Mouse (Mus musculus): ENCODE results near the gene Fam92b.

Fam92b gene

DNA sequence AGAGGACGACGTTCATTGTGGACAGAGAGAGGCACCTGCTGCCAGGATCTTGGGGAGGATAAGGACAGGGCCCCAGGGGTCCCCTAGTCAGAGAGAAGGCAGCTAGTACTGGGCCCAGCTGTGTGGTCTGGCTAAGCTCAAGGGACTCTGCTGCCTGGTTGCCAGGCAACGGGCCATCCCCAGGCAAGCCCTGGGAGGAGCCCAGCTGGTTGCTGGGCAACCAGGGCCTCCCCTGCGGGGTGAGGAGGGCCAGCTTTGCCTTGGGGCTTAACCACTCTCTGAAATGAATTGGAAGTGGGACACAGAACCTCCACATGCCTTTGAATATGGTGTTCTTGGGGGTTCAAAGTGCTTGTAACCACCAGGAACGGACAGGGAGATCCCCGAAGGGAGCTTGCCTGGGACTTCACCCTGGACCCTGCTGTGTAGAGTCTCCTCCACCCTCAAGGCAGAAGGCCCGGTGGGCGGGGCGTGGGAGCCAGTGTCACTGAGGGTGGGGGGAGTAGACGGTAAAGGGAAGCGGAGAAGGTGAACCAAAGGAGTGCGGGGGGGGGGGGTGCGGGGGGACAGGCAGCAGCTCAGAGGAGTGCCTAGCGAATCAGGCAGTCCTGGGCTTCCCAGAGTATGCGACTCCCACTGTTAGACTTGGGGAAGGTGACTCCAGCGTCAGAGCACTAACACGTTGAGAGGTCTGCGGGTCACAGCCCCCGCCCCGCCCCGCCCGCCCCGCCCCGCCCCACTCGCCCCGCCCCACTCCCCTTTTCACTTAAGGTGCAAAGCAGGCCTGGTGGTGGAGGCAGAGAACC is at the start of gene Fam92b:
Gene Fam92b (minus strand): TSS at position 149 of the 806 bp plus-strand sequence.
- DNase-seq (ENCODE audit: low spot score) = peak; percentile 46

DNA sequence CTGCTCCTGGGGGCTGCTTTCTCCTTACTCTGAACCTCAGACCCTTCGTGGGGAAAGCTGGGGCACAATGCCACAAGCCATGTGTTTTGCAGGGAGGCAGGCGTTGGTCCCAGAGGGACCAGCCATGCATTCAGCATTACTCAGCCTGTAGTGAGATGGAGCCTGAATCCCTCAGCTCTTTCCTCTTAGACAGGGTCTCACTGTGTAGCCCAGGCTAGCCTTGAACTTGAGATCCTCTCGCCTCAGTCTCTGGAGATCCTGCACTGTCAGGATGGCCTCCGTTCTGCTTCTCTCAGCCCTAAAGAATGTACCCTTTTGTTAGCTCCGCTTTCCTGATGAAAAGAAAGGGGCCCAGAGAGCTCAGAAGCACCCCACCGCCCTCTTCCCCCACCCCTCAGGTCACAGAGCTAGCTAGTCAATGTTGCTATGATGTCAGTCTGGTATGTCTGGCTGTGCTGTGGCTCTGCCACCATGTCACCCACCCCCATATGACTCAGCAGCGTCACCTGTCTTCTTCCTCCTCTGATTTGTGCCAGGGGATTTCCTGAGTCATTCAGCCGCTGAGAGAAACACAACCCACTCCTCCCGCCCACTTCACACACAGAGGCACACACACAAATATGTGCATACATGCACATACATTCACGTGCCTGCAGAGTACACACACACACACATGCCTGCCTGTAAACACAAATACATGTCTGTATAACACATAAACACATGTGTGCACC is 48.3 kb upstream of the Fam92b start:
- no peak for DNase-seq (ENCODE audit: low spot score)

DNA sequence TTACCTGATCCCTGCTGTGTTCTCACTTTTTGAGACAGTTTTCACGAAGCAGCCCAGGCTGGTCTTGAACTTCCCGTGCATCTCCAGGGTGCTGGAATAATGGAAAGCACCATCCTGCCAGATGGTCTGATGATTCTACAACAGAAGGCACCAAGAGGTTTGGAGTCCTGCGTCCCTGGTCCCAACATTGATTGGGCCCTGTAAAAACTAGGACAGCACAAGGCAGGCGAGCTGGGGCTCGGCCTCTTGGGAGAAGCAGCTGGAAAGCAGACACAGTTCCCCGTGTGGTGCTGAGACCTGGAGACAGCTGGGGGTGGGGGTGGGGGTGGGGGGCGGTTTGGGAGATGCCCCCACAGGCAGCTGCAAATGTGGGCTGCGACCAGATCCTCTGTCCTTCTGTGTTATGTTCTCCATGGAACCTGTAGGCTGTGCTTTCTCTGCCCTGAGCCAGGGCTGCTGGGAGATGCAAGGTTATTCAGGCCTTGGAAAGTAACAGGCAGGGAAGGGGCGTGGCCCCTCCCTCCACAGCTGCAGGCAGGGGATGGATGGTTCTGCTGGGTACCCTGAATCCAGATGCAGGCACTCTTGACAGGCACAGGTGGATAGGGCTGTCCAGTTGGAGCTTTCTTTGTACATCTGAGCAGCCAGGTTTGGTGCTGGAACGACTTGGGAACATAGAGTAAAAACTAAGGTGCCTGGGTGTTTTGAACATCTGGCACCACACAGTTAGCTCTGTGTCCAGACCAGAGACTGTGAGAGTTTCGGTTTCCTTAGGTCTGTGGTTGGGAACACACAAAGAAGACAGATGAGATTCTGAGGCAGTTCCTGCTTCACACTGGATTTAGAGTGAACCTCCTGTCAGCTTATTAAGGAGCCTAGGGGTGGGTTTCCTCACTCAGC is 47.5 kb upstream of the Fam92b start:
- DNase-seq (ENCODE audit: low spot score) = no peak

DNA sequence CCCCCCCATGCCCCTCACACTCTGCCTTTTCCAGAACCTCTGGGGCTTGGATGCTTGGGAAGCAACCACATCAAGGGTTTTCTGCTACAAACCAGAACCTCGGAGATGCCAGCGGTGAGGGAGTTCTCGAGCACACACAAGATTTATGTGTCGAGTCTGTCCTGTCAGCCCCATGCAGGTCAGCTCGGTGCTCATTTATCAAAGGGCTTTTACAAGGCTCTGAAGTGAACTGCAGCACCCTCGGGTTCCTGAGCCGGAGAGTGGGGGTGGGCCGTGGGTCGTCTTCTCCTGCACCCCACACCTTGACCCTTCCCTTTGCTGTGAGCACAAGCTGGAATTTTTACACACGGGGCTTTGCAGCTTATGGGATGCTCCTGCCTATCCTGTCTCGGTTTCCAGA is 45.3 kb upstream of the Fam92b start:
- no peak for DNase-seq (ENCODE audit: low spot score)

DNA sequence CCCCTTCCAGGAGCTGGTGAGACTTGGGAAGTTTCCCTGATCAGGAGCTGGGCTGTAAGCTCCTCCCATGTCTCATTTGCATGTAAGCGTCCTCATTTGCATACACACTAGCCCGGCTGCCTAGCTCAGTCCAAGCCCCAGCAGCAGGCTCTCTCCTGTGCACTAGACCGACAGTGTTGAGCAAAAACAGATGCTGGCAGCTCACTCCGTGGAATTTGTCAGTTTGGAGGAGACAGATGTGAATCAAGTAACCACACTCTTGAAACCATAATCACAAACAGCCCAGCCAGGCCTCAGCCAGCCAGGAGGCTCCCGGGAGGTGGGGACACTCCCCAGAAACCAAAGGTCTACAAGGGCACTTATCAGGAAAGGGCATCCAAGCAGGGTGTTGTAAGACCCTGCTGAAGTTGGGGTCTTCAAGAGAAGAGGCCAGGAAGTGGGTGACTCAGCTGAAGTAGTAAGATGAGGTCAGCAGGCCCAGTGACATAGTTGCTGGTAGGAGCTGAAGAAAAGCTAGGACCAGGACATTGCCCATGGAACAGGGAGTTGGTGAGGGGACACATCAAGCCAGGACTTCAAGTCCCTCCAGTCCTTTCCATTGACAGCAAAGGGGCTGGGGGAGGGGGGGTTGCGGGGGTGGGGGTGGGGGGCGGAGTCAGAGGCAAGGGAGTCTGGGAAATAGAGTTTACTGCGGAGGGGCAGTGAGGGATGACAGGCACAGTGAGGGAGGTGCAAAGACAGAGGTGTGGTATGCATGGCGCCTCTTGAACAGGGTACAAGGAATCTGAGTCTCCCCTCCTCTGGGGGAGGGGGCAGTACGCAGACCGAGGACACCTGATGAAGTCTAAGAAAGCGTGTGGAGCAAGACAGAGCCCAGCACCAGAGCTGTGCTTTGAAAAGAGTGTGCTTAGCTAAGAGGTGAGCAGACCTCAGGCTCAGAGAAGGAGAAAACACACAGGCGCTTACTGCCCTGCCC is 39.9 kb upstream of the Fam92b start:
- DNase-seq (ENCODE audit: low spot score) = no peak

DNA sequence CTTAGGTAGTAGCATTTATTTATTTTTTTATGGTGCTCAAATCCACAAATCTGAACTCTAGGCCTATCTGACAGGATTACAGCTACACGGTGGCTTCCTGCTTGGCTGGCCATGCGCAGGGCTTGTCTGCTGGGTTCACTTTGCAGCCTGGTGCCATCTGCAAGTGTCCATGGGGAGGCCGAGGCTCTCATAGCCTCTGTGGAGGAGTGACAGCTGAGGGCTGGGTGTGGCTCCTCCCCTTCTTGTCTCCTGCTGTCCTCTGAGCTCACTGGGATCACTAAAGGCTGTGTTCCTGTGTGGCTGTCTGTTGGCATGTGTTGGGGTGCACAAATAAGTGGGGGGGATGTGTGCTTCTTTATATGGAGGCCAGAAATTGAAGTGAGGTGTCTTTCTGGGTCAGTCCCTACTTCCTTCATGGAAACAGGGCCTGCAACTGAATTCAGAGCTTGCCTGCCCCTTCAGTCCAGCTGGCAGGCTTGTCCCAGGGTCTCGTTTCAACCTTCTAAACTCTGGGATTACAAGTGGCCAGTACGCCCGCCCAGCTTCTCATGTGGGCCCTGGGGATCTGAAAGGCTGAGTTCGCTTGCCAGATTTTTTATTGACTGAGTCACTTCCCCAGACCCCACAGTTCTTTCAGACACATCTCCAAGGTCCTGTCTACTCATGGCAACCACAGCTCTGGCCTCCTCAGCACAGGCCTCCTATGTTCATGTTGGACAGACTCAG is 38.3 kb upstream of the Fam92b start:
- no peak for DNase-seq (ENCODE audit: low spot score)

DNA sequence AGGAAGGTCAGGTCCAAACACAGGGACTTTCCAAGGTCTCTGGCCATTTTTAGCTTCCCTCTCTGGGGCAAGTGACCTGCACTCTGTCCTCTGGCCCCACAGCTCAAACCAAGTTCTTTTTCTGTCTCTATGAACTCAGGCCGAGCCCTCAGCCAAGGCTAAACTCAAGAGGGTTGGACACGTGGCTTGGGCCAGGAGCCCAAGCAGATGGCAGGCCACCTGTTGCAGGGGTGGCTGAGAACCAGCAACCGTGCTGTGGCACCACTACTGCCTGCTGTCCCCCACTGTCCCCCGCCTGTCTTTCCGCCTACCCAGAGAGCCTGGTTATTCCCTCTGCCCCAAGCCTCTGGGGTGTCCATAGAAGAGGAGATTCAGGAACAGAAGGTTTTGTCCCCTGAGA is 36.7 kb upstream of the Fam92b start:
- no peak for DNase-seq (ENCODE audit: low spot score)

DNA sequence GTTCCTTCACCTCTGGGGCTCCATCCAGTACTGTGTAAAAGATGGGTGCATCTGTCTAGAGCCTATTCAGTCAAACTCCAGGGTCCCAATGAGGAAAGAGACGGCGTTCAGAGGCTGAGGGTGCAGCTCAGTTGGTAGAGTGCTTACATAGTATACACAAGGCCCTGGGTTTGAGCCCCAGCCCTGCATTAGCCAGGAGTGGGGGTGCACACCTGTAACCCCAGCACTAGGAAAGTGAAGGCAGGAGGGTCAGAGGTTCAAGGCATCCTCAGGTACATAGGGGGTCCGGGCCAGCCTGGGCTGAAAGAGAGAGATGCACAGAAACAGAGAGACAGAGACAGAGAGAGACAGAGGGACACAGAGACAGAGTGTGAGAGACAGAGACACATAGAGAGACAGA is 36.0 kb upstream of the Fam92b start:
- no peak for DNase-seq (ENCODE audit: low spot score)

DNA sequence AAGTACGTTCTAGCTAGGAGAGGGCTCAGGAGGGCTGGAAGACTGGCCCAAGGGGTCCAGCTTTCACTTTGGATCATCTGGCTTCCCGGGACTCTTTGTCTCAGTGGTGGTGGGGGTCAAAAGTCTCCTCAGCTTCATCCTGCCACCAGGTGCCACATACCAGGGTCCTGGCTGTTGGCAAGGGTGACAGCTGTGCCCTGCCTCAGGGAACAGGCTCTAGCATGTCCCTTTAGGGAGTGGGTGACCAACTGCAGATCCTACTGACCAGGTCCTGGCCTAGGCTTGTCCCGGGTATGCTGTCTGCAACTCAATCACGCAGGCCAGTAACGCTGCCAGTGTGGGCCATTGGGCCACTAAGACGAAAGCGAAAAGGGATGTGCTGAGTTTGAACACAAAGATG is 35.3 kb upstream of the Fam92b start:
- no peak for DNase-seq (ENCODE audit: low spot score)

DNA sequence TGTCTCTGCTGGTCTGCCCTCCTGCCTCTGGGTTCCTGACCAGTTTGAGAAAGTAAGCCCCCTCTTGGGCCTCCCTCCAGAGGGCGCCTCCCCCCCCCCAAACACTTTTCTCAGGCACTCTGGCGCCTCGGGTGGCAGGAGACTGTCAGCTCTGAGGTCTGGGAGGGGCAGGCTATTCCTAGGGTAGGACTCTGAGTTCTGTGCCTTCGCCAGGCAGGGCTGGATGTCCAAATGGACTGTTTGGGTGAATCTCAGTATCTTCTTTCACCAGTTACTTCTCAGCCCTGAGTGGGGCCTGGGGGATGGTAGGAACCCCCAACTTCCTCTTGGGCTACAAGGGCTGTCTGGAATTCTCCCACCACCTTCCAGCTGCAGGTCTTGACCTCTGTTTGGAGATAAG is 34.1 kb upstream of the Fam92b start:
- DNase-seq (ENCODE audit: low spot score) = no peak

DNA sequence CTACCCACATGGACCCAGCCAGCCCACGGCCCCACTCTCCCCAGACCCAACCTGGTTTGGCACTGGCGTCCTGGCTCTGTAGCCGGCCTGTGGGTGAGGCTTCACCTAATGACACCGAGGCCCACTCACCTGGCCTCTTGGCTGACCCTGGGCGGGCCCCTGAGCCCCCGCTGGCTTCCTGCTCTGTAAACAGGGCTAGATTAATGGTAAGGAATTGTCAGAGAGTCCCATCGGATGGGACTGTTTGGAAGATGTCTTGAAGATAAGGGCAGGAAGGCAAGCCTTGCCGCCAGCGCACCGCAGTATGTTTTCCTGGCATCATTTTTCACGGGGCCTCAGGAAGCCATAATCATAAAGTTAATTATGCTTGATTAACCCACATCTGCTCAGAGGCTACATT is 30.8 kb upstream of the Fam92b start:
- no peak for DNase-seq (ENCODE audit: low spot score)

DNA sequence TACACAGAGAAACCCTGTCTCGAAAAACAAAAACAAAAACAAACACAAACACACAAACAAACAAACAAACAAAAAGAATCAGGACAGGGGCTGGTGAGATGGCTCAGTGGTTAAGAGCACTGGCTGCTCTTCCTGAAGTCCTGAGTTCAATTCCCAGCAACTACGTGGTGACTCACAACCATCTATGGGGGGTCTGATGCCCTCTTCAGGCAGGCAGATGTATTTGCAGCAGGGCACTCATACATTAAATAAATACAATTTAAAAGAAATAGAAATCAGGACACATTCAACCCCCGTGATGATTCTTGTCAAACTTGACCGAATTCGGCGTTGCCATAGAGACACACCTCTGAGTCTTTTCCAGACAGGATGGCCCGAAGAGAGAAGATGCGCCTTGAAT is 30.1 kb upstream of the Fam92b start:
- DNase-seq (ENCODE audit: low spot score) = no peak

DNA sequence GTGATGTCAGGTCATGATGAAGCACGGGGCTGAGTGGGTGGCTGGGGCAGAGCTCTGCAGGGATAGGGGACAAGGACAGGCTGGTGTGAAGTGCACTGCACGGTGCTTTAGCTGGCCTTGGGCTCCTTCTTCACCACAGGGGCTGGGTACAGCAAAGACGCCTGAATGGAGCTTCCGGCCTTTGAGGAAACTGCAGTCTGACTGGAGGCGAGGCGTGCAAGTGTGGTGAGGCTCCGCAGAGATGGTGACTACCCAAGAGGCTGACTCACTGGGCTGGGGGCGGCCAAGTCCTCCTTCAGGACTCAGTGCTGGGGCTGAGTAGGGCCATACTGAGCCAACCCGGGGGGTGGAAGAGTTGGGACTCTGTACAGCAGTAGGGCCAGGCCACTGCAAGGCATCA is 28.6 kb upstream of the Fam92b start:
- DNase-seq (ENCODE audit: low spot score) = no peak

DNA sequence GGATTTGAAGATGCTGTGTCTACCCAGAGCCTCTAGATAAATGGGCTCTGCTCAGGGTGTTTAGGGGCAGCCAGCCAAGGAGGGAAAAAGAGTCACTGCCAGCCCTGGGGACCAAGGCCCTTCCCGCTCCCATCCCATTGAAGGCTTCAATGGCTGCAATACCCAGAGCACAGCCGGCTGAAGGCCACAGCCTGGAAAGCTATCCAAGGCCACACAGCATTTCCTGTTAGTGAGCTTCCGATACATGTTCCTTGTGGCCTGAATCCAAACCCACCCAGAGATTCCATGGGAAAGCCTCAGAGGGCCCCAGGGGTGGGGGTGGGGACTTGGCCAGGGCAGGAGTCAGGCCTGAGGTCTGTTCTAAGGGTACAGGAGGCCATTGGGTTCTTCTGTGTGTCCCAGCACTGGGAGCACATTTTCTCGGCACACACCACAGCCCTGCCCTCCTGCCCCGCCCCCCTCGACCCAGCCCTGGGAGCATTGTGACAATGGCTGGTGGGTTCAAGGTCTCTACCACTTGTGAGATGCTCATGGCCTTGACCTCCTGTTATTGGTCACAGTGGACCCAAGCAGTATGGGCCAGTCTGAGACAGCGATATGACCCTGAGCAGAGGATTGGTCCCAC is 27.6 kb upstream of the Fam92b start:
- DNase-seq (ENCODE audit: low spot score) = no peak

DNA sequence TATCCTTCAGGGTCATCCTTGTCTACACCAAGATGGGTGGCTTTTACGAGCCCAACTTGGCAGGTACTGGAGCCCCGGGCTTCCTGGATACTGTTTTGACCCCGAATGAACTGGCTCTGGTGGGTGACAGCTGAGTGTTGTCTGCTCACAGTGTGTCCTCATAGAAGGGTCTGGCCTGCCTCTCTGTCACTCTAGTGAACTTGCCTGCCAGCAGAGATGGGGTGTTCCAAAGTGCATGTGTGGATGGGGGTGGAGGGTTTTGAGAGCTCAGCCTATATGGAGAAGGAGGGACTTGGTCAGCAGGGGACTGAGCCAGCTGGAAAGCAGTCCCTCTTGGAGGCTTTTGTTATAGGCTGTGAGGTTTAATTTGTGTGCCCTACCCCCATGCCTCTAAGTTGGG is 25.3 kb upstream of the Fam92b start:
- DNase-seq (ENCODE audit: low spot score) = no peak

DNA sequence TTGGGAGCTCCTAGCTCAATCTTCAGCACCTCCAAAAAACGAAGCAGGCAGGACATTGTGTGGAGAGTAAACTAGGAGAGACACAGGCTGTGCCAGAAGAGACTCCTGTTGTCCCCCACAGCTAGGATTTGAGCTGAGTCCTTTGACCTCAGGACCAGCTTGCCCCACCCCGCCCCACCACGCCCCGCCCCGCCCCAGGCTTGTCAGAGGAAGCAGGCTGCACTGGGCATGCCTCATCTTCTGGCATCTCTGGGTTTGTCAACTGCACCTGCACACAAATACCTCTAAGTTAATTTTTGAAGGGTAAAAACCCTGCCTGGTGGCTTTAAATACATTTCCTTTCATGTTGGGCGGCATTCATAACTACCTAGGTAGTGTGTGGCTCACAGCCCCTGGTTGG is 24.1 kb upstream of the Fam92b start:
- DNase-seq (ENCODE audit: low spot score) = no peak

DNA sequence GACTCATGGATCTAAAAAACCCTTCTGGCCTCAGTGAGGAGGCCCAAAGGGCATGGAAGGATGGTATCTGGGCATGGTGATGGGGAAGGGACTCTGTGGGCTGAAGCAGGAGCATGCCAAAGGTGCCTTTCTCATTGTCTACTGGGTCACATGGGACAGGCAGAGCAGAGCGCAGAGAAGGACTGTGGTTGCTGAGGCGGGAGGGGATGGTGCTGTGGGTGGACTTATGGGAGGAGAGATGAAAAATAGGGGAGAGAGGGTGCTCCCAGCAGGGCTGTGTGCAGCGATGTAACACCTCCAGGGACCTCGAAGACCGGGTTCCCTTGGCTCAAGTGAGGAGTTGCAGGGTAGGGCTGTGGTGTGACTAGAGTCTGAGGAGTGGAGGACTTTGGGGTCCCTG is 14.9 kb upstream of the Fam92b start:
- DNase-seq (ENCODE audit: low spot score) = no peak

DNA sequence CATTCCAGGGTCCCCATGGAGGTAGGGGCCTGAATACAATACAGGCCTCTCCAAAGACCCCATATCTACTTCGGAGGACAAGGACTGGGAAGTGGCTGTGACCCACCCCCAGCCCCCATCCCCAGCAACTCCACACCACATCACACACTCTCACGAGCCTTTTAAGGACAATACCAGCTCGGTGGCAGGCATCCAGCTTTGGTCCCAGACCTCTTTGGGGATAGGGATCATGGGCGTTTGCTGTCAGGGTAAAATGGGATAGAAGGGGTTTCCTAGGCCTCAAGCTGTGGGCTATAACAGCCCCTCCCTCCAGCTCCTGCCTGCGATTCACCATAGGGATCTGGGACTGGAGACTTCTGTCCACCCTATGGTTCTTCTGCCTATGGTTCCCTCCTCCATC is 14.4 kb upstream of the Fam92b start:
- no peak for DNase-seq (ENCODE audit: low spot score)

DNA sequence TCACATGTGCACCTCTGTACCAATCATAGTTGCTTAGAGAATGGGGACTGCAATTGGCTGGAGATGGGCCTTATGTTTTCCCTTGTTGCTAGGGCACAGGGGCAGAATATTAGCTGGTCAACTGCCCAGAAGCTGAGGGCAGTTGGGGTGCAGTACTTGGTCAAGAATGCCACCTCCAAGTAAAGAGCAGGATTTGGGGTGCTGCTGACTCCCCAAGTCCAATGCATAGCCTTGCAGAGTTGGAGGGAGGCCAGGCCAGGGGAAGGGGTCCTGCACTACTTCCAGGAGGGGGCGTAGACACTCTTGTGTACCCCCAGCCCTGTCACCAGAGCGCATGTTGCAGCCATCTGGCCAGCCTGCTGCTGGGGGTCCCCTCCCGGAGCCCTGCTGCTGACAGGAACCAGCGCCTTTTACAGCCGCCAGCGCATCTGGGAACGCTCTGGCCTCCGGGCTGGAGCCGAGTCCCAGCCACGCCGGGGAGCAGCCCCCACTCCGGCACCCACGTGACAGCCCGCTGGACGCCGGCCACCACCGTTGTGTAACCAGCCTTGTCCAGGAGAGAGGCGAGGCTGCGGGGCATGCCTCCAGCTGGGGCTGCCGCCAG is 13.6 kb upstream of the Fam92b start:
- DNase-seq (ENCODE audit: low spot score) = peak; percentile 95

All from ovary, postnatal 10 days (tissue).